Mouse (Mus musculus) thymus, postnatal 36 days (tissue): ENCODE results near the gene Polq.
"Not testable (repeated sequence)": the region's sequence is repeated elsewhere in the genome, so short reads cannot be mapped to it uniquely, and the experiment has no call there.

Experiments
- DNase-seq, 2 experiments: peaks; one replicate each; pipeline ENCODE4 v3.0.0; 2022; ENCODE audit warnings: mixed read lengths in 2 of 2

Gene Polq

DNA sequence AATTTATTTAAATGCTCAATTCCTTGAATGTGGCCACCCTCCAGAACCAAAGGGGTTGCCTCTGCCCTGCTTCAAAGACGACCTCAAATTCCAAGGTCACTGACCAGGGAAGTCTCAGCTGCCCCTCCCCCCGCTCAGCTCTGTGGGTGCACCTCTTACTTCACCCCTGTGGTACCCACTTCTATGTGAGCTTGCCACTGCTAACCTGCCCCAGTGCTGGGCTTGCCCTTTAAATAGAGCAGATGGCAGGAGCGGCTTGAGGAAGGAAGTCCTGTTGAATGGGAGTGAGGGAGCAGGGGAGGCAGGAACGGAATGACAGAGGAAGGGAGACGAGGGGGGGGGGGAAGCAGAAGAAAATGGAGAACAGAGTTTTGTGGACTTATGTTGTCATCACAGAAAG, 97.2 kb downstream of the Polq start:
- no peak for DNase-seq

DNA sequence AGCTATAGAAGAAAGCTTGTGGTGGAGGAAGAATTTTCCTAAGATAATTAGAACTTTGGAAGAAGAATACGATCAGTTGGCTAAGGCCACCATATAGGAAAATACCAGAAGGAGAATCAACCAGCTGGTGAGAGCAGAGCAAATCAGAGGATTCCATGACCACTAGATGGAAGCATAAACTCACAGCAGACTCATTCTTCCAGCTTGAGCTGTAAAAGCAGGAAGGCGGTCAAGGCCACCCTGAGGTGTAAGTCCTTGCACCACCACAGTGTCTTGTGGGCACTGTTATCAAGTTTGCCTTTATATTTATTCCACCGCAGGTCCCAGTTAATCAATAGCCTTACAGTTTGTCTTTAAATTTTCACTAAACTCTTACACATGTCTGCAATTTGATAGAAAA, 97.7 kb downstream of the Polq start:
- DNase-seq = no peak

- DNase-seq = not testable (repeated sequence)
These were observed 113.6 kb downstream of the Polq start for GRCm38 (mm10) chr16:37125190-37125589.
